7 mouse cellular contexts compared by ENCODE assay signal in genomic region chr4:149853698-149854284, GRCm38 (mm10).
A peak's percentile ranks its signal among the peaks of the same experiment; 100 is the strongest.
DNase-seq lines count a peak whose midpoint lies in the region; ATAC-seq lines count a peak whose summit lies in the region.

No protein-coding gene starts in this region.

- H3K9ac ChIP-seq in limb, embryonic 12.5 days (replicated peaks): no peak overlapping the region
- H3K9ac ChIP-seq in forebrain, embryonic 13.5 days: peak overlapping the region; percentile 56; the same call in 1 of the 2 replicates
- no peak overlapping the region for H3K9ac ChIP-seq in intestine, embryonic 16.5 days (ENCODE audit: low read depth, low read length)
- H3K9ac ChIP-seq in neural tube, embryonic 14.5 days (replicated peaks; ENCODE audit: low read depth, low read length): 0 out of 2 replicates have a peak overlapping the region, but pooled peaks have one; percentile 52

- H3K27ac ChIP-seq in limb, embryonic 12.5 days: no peak overlapping the region
- H3K27ac ChIP-seq in limb, embryonic 10.5 days: no peak overlapping the region
- H3K27ac ChIP-seq in forebrain, embryonic 13.5 days: no peak overlapping the region
- H3K27ac ChIP-seq in intestine, embryonic 16.5 days (ENCODE audit: low read length): no peak overlapping the region
- peak overlapping the region; percentile 16; the same call in 1 of the 2 replicates for H3K27ac ChIP-seq in neural tube, embryonic 14.5 days (ENCODE audit: low read depth, low read length)

- no peak for DNase-seq in limb, embryonic 10.5 days (ENCODE audit: low spot score)
- no peak for DNase-seq in gastrocnemius, postnatal 4 days (ENCODE audit: low spot score in 2 of 2)
- no peak for DNase-seq in left cerebral cortex, postnatal 36 days (ENCODE audit: low spot score in 2 of 2)

- no peaks in the 10 kb centered on the region for H3K27me3 ChIP-seq in limb, embryonic 12.5 days
- no peaks in the 10 kb centered on the region for H3K27me3 ChIP-seq in limb, embryonic 10.5 days (ENCODE audit: low read depth, poor library complexity, severe bottlenecking)
- no peaks in the 10 kb centered on the region for H3K27me3 ChIP-seq in forebrain, embryonic 13.5 days
- no peaks in the 10 kb centered on the region for H3K27me3 ChIP-seq in intestine, embryonic 16.5 days (replicated peaks; ENCODE audit: control insufficient read depth, insufficient read depth, low read length)
- no peaks in the 10 kb centered on the region for H3K27me3 ChIP-seq in neural tube, embryonic 14.5 days (ENCODE audit: control insufficient read depth, insufficient read depth, low read length)

- no peaks in the 10 kb centered on the region for H3K9me3 ChIP-seq in limb, embryonic 12.5 days
- H3K9me3 ChIP-seq in limb, embryonic 10.5 days (replicated peaks): no peaks in the 10 kb centered on the region
- H3K9me3 ChIP-seq in forebrain, embryonic 13.5 days (replicated peaks): no peaks in the 10 kb centered on the region
- H3K9me3 ChIP-seq in intestine, embryonic 16.5 days (ENCODE audit: control insufficient read depth, low read length): no peaks in the 10 kb centered on the region
- H3K9me3 ChIP-seq in neural tube, embryonic 14.5 days (ENCODE audit: control insufficient read depth, low read length): no peaks in the 10 kb centered on the region

- 73% methylated on average over 4 of the region's 4 CpGs for WGBS in limb, embryonic 12.5 days
- WGBS in limb, embryonic 10.5 days: 65% methylated on average over 4 of the region's 4 CpGs
- 68% methylated on average over 4 of the region's 4 CpGs for WGBS in forebrain, embryonic 13.5 days
- whole genome bisulfite sequencing in intestine, embryonic 16.5 days: 70% methylated on average over 4 of the region's 4 CpGs
- WGBS in neural tube, embryonic 14.5 days: 63% methylated on average over 4 of the region's 4 CpGs

- ATAC-seq in limb, embryonic 12.5 days (ENCODE audit: insufficient number of reproducible peaks, insufficient read depth, low FRiP score, low TSS enrichment, low read depth): no peak
- ATAC-seq in forebrain, embryonic 13.5 days: no peak
- ATAC-seq in intestine, embryonic 16.5 days: no peak
- no peak for ATAC-seq in neural tube, embryonic 14.5 days (ENCODE audit: low read depth)

- H3K4me3 ChIP-seq in limb, embryonic 12.5 days (replicated peaks): no peak overlapping the region
- no peak overlapping the region; the same call in 1 of the 2 replicates for H3K4me3 ChIP-seq in limb, embryonic 10.5 days
- H3K4me3 ChIP-seq in forebrain, embryonic 13.5 days: peak overlapping the region; percentile 33
- no peak overlapping the region for H3K4me3 ChIP-seq in intestine, embryonic 16.5 days (ENCODE audit: low read length)
- H3K4me3 ChIP-seq in neural tube, embryonic 14.5 days (ENCODE audit: low read depth, low read length): no peak overlapping the region

- intact Hi-C loops in left cerebral cortex, postnatal 36 days (cut with DNase I): no loop called here

- H3K4me1 ChIP-seq in limb, embryonic 12.5 days (replicated peaks): peaks cover 45% of the 10 kb centered on the region
- peaks cover 36% of the 10 kb centered on the region for H3K4me1 ChIP-seq in limb, embryonic 10.5 days
- peaks cover 14% of the 10 kb centered on the region; the same call in 1 of the 2 replicates for H3K4me1 ChIP-seq in forebrain, embryonic 13.5 days
- H3K4me1 ChIP-seq in intestine, embryonic 16.5 days (ENCODE audit: control insufficient read depth, insufficient read depth, low read length): peaks cover 11% of the 10 kb centered on the region
- peaks cover 19% of the 10 kb centered on the region for H3K4me1 ChIP-seq in neural tube, embryonic 14.5 days (ENCODE audit: control insufficient read depth, insufficient read depth, low read length)

- H3K4me2 ChIP-seq in limb, embryonic 12.5 days: peak overlapping the region; percentile 49
- H3K4me2 ChIP-seq in forebrain, embryonic 13.5 days: peak overlapping the region; percentile 64
- peak overlapping the region; percentile 50; the same call in 1 of the 2 replicates for H3K4me2 ChIP-seq in intestine, embryonic 16.5 days (ENCODE audit: low read depth, low read length)
- peak overlapping the region; percentile 52 for H3K4me2 ChIP-seq in neural tube, embryonic 14.5 days (ENCODE audit: low read depth, low read length)

- H3K36me3 ChIP-seq in limb, embryonic 12.5 days: no peaks in the 10 kb centered on the region
- no peaks in the 10 kb centered on the region for H3K36me3 ChIP-seq in limb, embryonic 10.5 days
- H3K36me3 ChIP-seq in forebrain, embryonic 13.5 days (ENCODE audit: poor library complexity, severe bottlenecking): no peaks in the 10 kb centered on the region
- no peaks in the 10 kb centered on the region for H3K36me3 ChIP-seq in intestine, embryonic 16.5 days (ENCODE audit: control insufficient read depth, insufficient read depth, low read length)
- H3K36me3 ChIP-seq in neural tube, embryonic 14.5 days (ENCODE audit: control insufficient read depth, insufficient read depth, low read length): no peaks in the 10 kb centered on the region

Comparison
In these comparisons a context has a peak if more than half of its experiments do, and no peak if none do; other contexts are left out.
1. H3K9ac ChIP-seq: peak in forebrain, embryonic 13.5 days (single experiment) and neural tube, embryonic 14.5 days (single experiment); none in limb, embryonic 12.5 days (single experiment) and intestine, embryonic 16.5 days (single experiment).
2. Peak in every context shown above with its lines, with median percentiles within 50 percentile points of each other: H3K4me2 ChIP-seq.